Comparison of ENCODE assay signal across 9 mouse cellular contexts in genomic region chr7:72835423-72835822, GRCm38 (mm10).
"Had no signal": no experiment of that assay in that cellular context is flagged by ENCODE, and none has a peak within 500 bp of the region (broad histone marks: within the 10 kb centered on the region; RNA-seq: fewer than 3 reads in every experiment).

No protein-coding gene starts in this region.

- H3K4me2 ChIP-seq: limb, embryonic 15.5 days; liver, embryonic 13.5 days had no signal

- H3K4me1 ChIP-seq: limb, embryonic 15.5 days; liver, embryonic 13.5 days had no signal

- H3K36me3 ChIP-seq: limb, embryonic 15.5 days; liver, embryonic 13.5 days had no signal

- DNase-seq: kidney, adult 9 months; kidney, postnatal 36 days; liver, embryonic 13.5 days; liver, postnatal 0 days; right cerebral cortex, adult 18-20 months; right cerebral cortex, postnatal 25 days had no signal

- ATAC-seq: liver, postnatal 0 days; midbrain, embryonic 16.5 days had no signal

- H3K27me3 ChIP-seq: limb, embryonic 15.5 days; liver, embryonic 13.5 days had no signal

- H3K9ac ChIP-seq: limb, embryonic 15.5 days; liver, embryonic 13.5 days; liver, postnatal 0 days had no signal

- H3K27ac ChIP-seq: kidney, postnatal 0 days; limb, embryonic 15.5 days; liver, embryonic 13.5 days had no signal

- H3K4me3 ChIP-seq: limb, embryonic 15.5 days; liver, embryonic 13.5 days had no signal

- H3K9me3 ChIP-seq: limb, embryonic 15.5 days; liver, embryonic 13.5 days had no signal
